ENCODE assay signal across 18 mouse cellular contexts in the genomic region with DNA sequence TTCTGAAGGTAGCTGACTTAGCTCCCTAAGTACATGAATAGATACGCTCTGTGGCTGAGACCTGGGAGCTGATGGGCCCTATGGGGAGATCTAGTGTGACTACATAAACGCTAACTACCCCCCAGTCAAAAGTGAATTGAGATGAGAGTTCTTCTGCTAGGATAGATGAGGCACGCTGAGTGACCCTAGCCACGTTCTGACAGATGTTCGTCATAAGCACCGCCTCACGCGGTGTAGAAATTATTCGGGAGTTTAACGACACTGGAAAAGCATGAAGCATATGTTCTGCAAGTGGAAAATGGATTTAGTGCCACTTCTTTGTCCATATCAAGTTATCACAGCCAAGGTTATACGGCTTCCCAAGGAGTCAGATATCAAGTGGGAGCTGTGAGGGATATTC.
A peak's percentile ranks its signal among the peaks of the same experiment; 100 is the strongest.
DNase-seq lines count a peak whose midpoint lies in the region; ATAC-seq and TF ChIP-seq lines count a peak whose summit lies in the region.
"Had no signal": no experiment of that assay in that cellular context is flagged by ENCODE, and none has a peak within 500 bp of the region (broad histone marks: within the 10 kb centered on the region; RNA-seq: fewer than 3 reads in every experiment).

No protein-coding gene starts in this region.

- H3K36me3 ChIP-seq in limb, embryonic 13.5 days, result peaks cover 8% of the 10 kb centered on the region
- peaks cover 32% of the 10 kb centered on the region for H3K36me3 ChIP-seq in limb, embryonic 10.5 days
- no peaks in the 10 kb centered on the region for H3K36me3 ChIP-seq in embryonic facial prominence, embryonic 14.5 days (ENCODE audit: control insufficient read depth, insufficient read depth, low read length)
- H3K36me3 ChIP-seq in stomach, postnatal 0 days (ENCODE audit: control insufficient read depth, insufficient read depth, low read length), result no peaks in the 10 kb centered on the region
- H3K36me3 ChIP-seq: embryonic facial prominence, embryonic 13.5 days; liver, embryonic 13.5 days had no signal

- H3K4me2 ChIP-seq in limb, embryonic 13.5 days (replicated peaks), result peak overlapping the region; percentile 42
- 0 out of 2 replicates have a peak overlapping the region, but pooled peaks have one; percentile 21 for H3K4me2 ChIP-seq in embryonic facial prominence, embryonic 14.5 days (ENCODE audit: low read depth, low read length)
- H3K4me2 ChIP-seq in stomach, postnatal 0 days (replicated peaks; ENCODE audit: low read depth), result no peak overlapping the region
- H3K4me2 ChIP-seq: liver, embryonic 13.5 days; midbrain, embryonic 15.5 days; stomach, embryonic 15.5 days had no signal

- ATAC-seq in limb, embryonic 13.5 days (ENCODE audit: low FRiP score, low read depth), result peak; percentile 54
- ATAC-seq in embryonic facial prominence, embryonic 14.5 days (ENCODE audit: low read depth), result peak; percentile 42; the same call in 1 of the 2 replicates
- no peak for ATAC-seq in stomach, postnatal 0 days (ENCODE audit: low FRiP score, low TSS enrichment)
- ATAC-seq: midbrain, embryonic 15.5 days had no signal

- H3K4me3 ChIP-seq in gastrocnemius, adult 2 months, result peak overlapping the region; percentile 50
- no peak overlapping the region for H3K4me3 ChIP-seq in limb, embryonic 13.5 days
- H3K4me3 ChIP-seq in limb, embryonic 10.5 days, result no peak overlapping the region
- H3K4me3 ChIP-seq in embryonic facial prominence, embryonic 14.5 days (ENCODE audit: low read depth, low read length), result no peak overlapping the region
- H3K4me3 ChIP-seq in stomach, postnatal 0 days (ENCODE audit: low read depth, low read length), result no peak overlapping the region
- H3K4me3 ChIP-seq: embryonic facial prominence, embryonic 13.5 days; liver, embryonic 13.5 days; megakaryocyte, embryonic 14.5 days; midbrain, embryonic 15.5 days; stomach, embryonic 15.5 days had no signal

- H3K4me1 ChIP-seq in limb, embryonic 13.5 days, result peaks cover 35% of the 10 kb centered on the region
- H3K4me1 ChIP-seq in limb, embryonic 10.5 days, result peaks cover 10% of the 10 kb centered on the region
- H3K4me1 ChIP-seq in embryonic facial prominence, embryonic 14.5 days (ENCODE audit: control insufficient read depth, insufficient read depth, low read length), result 0 out of 2 replicates have a peak, but pooled peaks cover 14% of the 10 kb centered on the region
- H3K4me1 ChIP-seq in stomach, postnatal 0 days (replicated peaks; ENCODE audit: control insufficient read depth, insufficient read depth), result peaks cover 4% of the 10 kb centered on the region
- H3K4me1 ChIP-seq: megakaryocyte, embryonic 14.5 days; midbrain, embryonic 15.5 days; stomach, embryonic 15.5 days had no signal

- no peak overlapping the region for H3K9ac ChIP-seq in limb, embryonic 13.5 days
- no peak overlapping the region for H3K9ac ChIP-seq in embryonic facial prominence, embryonic 14.5 days (ENCODE audit: low read depth, low read length)
- no peak overlapping the region for H3K9ac ChIP-seq in stomach, postnatal 0 days (ENCODE audit: low read length)
- H3K9ac ChIP-seq: liver, embryonic 13.5 days; midbrain, embryonic 15.5 days; stomach, embryonic 15.5 days had no signal

- WGBS in limb, embryonic 13.5 days, result 58% methylated on average over 11 of the region's 11 CpGs
- WGBS in limb, embryonic 10.5 days, result 91% methylated on average over 11 of the region's 11 CpGs
- 60% methylated on average over 11 of the region's 11 CpGs for WGBS in embryonic facial prominence, embryonic 14.5 days
- WGBS in stomach, postnatal 0 days, result 86% methylated on average over 11 of the region's 11 CpGs

- intact Hi-C loops in gastrocnemius, adult 2 months (cut with DNase I), result loop anchor here (5.0 kb wide), 1 partner anchor 97 kb away; the partner anchor contains the start of gene Mtcl1

- H3K9me3 ChIP-seq in limb, embryonic 13.5 days, result no peaks in the 10 kb centered on the region
- H3K9me3 ChIP-seq in limb, embryonic 10.5 days (replicated peaks), result no peaks in the 10 kb centered on the region
- H3K9me3 ChIP-seq in embryonic facial prominence, embryonic 14.5 days (ENCODE audit: control insufficient read depth, low read length), result no peaks in the 10 kb centered on the region
- no peaks in the 10 kb centered on the region for H3K9me3 ChIP-seq in stomach, postnatal 0 days (ENCODE audit: control insufficient read depth, low read length)
- H3K9me3 ChIP-seq: embryonic facial prominence, embryonic 13.5 days; liver, embryonic 13.5 days; midbrain, embryonic 15.5 days; stomach, embryonic 15.5 days had no signal

- TF ChIP-seq EP300 in stomach, postnatal 0 days (optimal IDR thresholded peaks at IDR 0.05), result no peak

- no peak for TF ChIP-seq CTCF in gastrocnemius, adult 2 months (IDR thresholded peaks at IDR 0.05)
- no peak for TF ChIP-seq CTCF in stomach, postnatal 0 days (IDR thresholded peaks at IDR 0.05; ENCODE audit: low read depth)

- DNase-seq in gastrocnemius, adult 2 months, result no peak
- no peak for DNase-seq in gastrocnemius, postnatal 10 days
- DNase-seq in limb, embryonic 10.5 days (ENCODE audit: low spot score), result no peak
- peak; percentile 65 for DNase-seq in embryonic facial prominence, embryonic 14.5 days (ENCODE audit: low spot score)
- DNase-seq in mesoderm, embryonic 11.5 days (ENCODE audit: low read depth, low spot score), result peak; percentile 19
- DNase-seq in stomach, postnatal 0 days (ENCODE audit: low spot score), result no peak
- DNase-seq: cerebellum, adult 2 months; cerebellum, postnatal 36 days; kidney, adult 11 months; left cerebral cortex, postnatal 4 days; liver, embryonic 13.5 days; lung, postnatal 14 days; thymus, adult 2 months had no signal

- H3K27ac ChIP-seq in gastrocnemius, adult 2 months, result peak overlapping the region; percentile 78
- no peak overlapping the region for H3K27ac ChIP-seq in limb, embryonic 13.5 days
- no peak overlapping the region for H3K27ac ChIP-seq in limb, embryonic 10.5 days
- no peak overlapping the region; the same call in 1 of the 2 replicates for H3K27ac ChIP-seq in embryonic facial prominence, embryonic 14.5 days (replicated peaks; ENCODE audit: low read depth, low read length)
- H3K27ac ChIP-seq in stomach, postnatal 0 days (replicated peaks), result no peak overlapping the region
- H3K27ac ChIP-seq: embryonic facial prominence, embryonic 13.5 days; liver, embryonic 13.5 days; midbrain, embryonic 15.5 days; stomach, embryonic 15.5 days had no signal

- H3K27me3 ChIP-seq in limb, embryonic 13.5 days, result no peaks in the 10 kb centered on the region
- H3K27me3 ChIP-seq in limb, embryonic 10.5 days (ENCODE audit: low read depth, poor library complexity, severe bottlenecking), result no peaks in the 10 kb centered on the region
- no peaks in the 10 kb centered on the region for H3K27me3 ChIP-seq in embryonic facial prominence, embryonic 14.5 days (replicated peaks; ENCODE audit: control insufficient read depth, insufficient read depth, low read length)
- H3K27me3 ChIP-seq in stomach, postnatal 0 days (ENCODE audit: control insufficient read depth, insufficient read depth, low read length), result no peaks in the 10 kb centered on the region
- H3K27me3 ChIP-seq: liver, embryonic 13.5 days; megakaryocyte, embryonic 14.5 days; midbrain, embryonic 15.5 days; stomach, embryonic 15.5 days had no signal

Comparison
In these comparisons a context has a peak if more than half of its experiments do, and no peak if none do; other contexts are left out.
1. DNase-seq: peak in embryonic facial prominence, embryonic 14.5 days (single experiment) and mesoderm, embryonic 11.5 days (single experiment); none in gastrocnemius, adult 2 months (single experiment), gastrocnemius, postnatal 10 days (single experiment), limb, embryonic 10.5 days (single experiment) and stomach, postnatal 0 days (single experiment).